Mouse (Mus musculus): ENCODE data around the gene Ganab.

Ganab gene

GRCm38 (mm10) chr19:8880311-8881033 is 17.4 kb upstream of the Ganab start, which contains the start of gene Uqcc3:
Gene Uqcc3, minus strand, starts transcription at chr19:8880923.
- ChIA-PET POLR2A (interaction anchor here (0.5 to 27.2 kb wide), 94 partner anchors 1 to 238 kb away, joined by 3 to 851 read pairs (median 4); partner anchors contain the start of genes Ubxn1 (in 4 of the 4), 1810009A15Rik (in 3 of the 4), B3gat3 (in 3 of the 4) and Eef1g (in 3 of the 4)), CTCF (interaction anchor here in 1 of 4 experiments (0.7 to 1.5 kb wide), 3 partner anchors 8 to 22 kb away, joined by 3 to 4 read pairs (median 4); no protein-coding TSS in a partner anchor)

GRCm38 (mm10) chr19:8881034-8881392 is 16.9 kb upstream of the Ganab start:
- ChIA-PET CTCF (interaction anchor here in 1 of 4 experiments (0.7 to 1.5 kb wide), 3 partner anchors 8 to 22 kb away, joined by 3 to 4 read pairs (median 4); no protein-coding TSS in a partner anchor), POLR2A (interaction anchor here (0.5 to 27.2 kb wide), 94 partner anchors 2 to 1705 kb away, joined by 3 to 851 read pairs (median 4); partner anchors contain the start of genes Ubxn1 (in 4 of the 4), 1810009A15Rik (in 3 of the 4), B3gat3 (in 3 of the 4) and Eef1g (in 3 of the 4))

- POLR2A ChIA-PET = interaction anchor here in 3 of 4 experiments (0.7 to 27.2 kb wide), 23 partner anchors 4 to 168 kb away, joined by 3 to 851 read pairs (median 8); partner anchors contain the start of genes Ubxn1 (in 3 of the 3), 1810009A15Rik (in 2 of the 3), Eef1g (in 2 of the 3) and Ganab (in 2 of the 3)
- CTCF ChIA-PET = no interaction called here
These were observed 14.3 kb upstream of the Ganab start, which contains the start of the genes Lbhd1 and Gm49403 for GRCm38 (mm10) chr19:8883616-8884015. Gene Lbhd1, plus strand, starts transcription at chr19:8883732. Gene Gm49403, plus strand, starts transcription at chr19:8883930.

- POLR2A ChIA-PET = interaction anchor here (0.6 to 27.2 kb wide), 128 partner anchors 3 to 1616 kb away, joined by 3 to 851 read pairs (median 11); partner anchors contain the start of genes Eef1g (in 4 of the 4), Ganab (in 4 of the 4), Tut1 (in 4 of the 4) and Ubxn1 (in 4 of the 4)
- CTCF ChIA-PET = interaction anchor here in 1 of 4 experiments (0.6 kb wide), 1 partner anchor 93 kb away, joined by 3 read pairs; no protein-coding TSS in a partner anchor
These were observed 10.8 kb upstream of the Ganab start for GRCm38 (mm10) chr19:8886916-8887584.

- ChIA-PET CTCF (interaction anchor here in 1 of 4 experiments (1.2 kb wide), 1 partner anchor 195 kb away, joined by 5 read pairs; no protein-coding TSS in a partner anchor), POLR2A (interaction anchor here (0.6 to 27.2 kb wide), 220 partner anchors 2 to 1623 kb away, joined by 3 to 851 read pairs (median 6); partner anchors contain the start of genes Eef1g (in 4 of the 4), Ganab (in 4 of the 4), Gng3 (in 4 of the 4) and Tut1 (in 4 of the 4))
These were observed 10.0 kb upstream of the Ganab start for GRCm38 (mm10) chr19:8887585-8888463.

GRCm38 (mm10) chr19:8888511-8889385 is 9.1 kb upstream of the Ganab start, which contains the start of the genes 1810009A15Rik and Gm49416:
Gene 1810009A15Rik, plus strand, starts transcription at chr19:8888853.
Gene Gm49416, plus strand, starts transcription at chr19:8888926.
- POLR2A ChIA-PET = interaction anchor here (0.5 to 27.2 kb wide), 219 partner anchors 1 to 1624 kb away, joined by 3 to 851 read pairs (median 6); partner anchors contain the start of genes B3gat3 (in 4 of the 4), Eef1g (in 4 of the 4), Ganab (in 4 of the 4) and Gng3 (in 4 of the 4)
- CTCF ChIA-PET = interaction anchor here in 3 of 4 experiments (0.6 to 1.2 kb wide), 6 partner anchors 9 to 194 kb away, joined by 3 to 5 read pairs (median 4); no protein-coding TSS in a partner anchor

GRCm38 (mm10) chr19:8892829-8893766 is 4.8 kb upstream of the Ganab start, which contains the start of gene Ints5:
Gene Ints5, plus strand, starts transcription at chr19:8893005.
- ChIA-PET POLR2A (interaction anchor here (0.5 to 25.4 kb wide), 55 partner anchors 11 to 1823 kb away, joined by 3 to 851 read pairs (median 5); partner anchors contain the start of genes B3gat3 (in 3 of the 4), Slc3a2 (in 3 of the 4), Tut1 (in 3 of the 4) and Ubxn1 (in 3 of the 4)), CTCF (interaction anchor here in 3 of 4 experiments (0.6 to 0.8 kb wide), 6 partner anchors 43 to 1915 kb away, joined by 3 to 5 read pairs (median 4); no protein-coding TSS in a partner anchor)

DNA sequence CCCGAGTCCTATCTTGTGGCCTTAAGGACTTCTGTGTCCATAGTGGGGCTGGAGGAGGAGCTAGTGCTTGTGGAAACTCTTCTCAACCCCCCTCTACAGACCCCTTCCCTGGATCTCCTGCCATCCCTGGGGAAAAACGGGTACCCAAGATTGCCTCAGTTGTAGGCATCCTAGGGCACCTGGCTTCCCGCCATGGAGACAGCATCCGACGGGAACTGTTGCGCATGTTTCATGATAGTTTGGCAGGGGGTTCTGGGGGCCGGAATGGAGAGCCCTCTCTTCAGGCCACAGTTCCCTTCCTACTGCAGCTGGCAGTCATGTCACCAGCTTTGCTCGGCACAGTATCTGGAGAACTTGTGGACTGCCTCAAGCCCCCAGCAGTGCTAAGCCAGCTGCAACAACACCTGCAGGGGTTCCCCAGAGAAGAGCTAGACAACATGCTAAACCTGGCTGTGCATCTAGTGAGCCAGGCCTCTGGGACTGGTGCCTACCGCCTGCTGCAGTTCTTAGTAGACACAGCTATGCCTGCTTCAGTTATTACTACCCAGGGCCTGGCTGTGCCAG is 2.4 kb upstream of the Ganab start:
- POLR2A ChIA-PET = interaction anchor here (0.6 to 25.4 kb wide), 39 partner anchors 8 to 182 kb away, joined by 3 to 851 read pairs (median 4); partner anchors contain the start of genes 1810009A15Rik (in 4 of the 4), Gm49416 (in 4 of the 4), Uqcc3 (in 3 of the 4) and B3gat3 (in 2 of the 4)
- CTCF ChIA-PET = interaction anchor here in 1 of 4 experiments (0.9 kb wide), 1 partner anchor 177 kb away, joined by 3 read pairs; no protein-coding TSS in a partner anchor

GRCm38 (mm10) chr19:8896231-8896630 is 1.6 kb upstream of the Ganab start:
- CTCF ChIA-PET = interaction anchor here in 1 of 4 experiments (0.9 kb wide), 1 partner anchor 178 kb away, joined by 3 read pairs; no protein-coding TSS in a partner anchor
- POLR2A ChIA-PET = interaction anchor here (0.6 to 25.4 kb wide), 42 partner anchors 9 to 183 kb away, joined by 3 to 851 read pairs (median 4); partner anchors contain the start of genes 1810009A15Rik (in 4 of the 4), Gm49416 (in 4 of the 4), Gng3 (in 3 of the 4) and Mta2 (in 3 of the 4)

DNA sequence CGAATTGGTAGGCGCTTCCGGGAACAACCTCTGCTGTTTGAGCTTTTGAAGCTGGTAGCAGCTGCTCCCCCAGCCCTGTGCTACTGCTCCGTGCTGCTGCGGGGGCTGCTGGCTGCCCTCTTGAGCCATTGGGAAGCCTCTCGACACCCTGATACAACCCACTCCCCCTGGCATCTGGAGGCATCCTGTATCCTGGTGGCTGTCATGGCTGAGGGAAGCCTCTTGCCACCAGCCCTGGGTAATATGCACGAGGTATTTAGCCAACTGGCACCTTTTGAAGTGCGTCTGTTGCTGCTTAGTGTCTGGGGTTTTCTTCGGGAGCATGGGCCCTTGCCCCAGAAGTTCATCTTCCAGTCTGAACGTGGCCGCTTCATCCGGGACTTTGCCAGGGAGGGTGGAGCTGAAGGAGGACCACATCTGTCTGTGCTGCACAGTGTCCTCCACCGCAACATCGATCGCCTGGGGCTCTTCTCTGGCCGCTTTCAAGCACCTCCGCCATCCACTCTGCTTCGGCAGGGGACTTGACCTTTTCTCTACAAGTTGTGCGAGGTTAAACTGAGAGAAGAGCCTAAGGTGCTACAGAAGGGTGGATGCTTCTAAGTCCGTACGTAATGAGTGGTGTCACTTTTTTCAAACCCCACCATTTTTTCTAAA is 533 bp upstream of the Ganab start:
- POLR2A ChIA-PET = interaction anchor here (0.5 to 25.4 kb wide), 65 partner anchors 8 to 184 kb away, joined by 3 to 851 read pairs (median 4); partner anchors contain the start of genes 1810009A15Rik (in 4 of the 4), Gm49416 (in 4 of the 4), B3gat3 (in 3 of the 4) and Mta2 (in 3 of the 4)
- CTCF ChIA-PET = interaction anchor here in 1 of 4 experiments (0.6 to 1.0 kb wide), 2 partner anchors 8 to 51 kb away, joined by 3 to 4 read pairs; no protein-coding TSS in a partner anchor

- ChIA-PET CTCF (interaction anchor here in 1 of 4 experiments (1.0 kb wide), 1 partner anchor 52 kb away, joined by 3 read pairs; no protein-coding TSS in a partner anchor), POLR2A (interaction anchor here (0.6 to 25.4 kb wide), 40 partner anchors 11 to 985 kb away, joined by 3 to 851 read pairs (median 4); partner anchors contain the start of genes 1810009A15Rik (in 4 of the 4), Gm49416 (in 4 of the 4), B3gat3 (in 2 of the 4) and Eef1g (in 2 of the 4))
These were observed 705 bp downstream of the Ganab start for GRCm38 (mm10) chr19:8898576-8898975.

- ChIA-PET CTCF (interaction anchor here in 1 of 4 experiments (0.7 kb wide), 1 partner anchor 184 kb away, joined by 3 read pairs; no protein-coding TSS in a partner anchor), POLR2A (interaction anchor here (0.6 to 25.4 kb wide), 29 partner anchors 9 to 984 kb away, joined by 3 to 851 read pairs (median 4); partner anchors contain the start of genes 1810009A15Rik (in 4 of the 4), Gm49416 (in 4 of the 4), B3gat3 (in 2 of the 4) and Eef1g (in 2 of the 4))
These were observed 1.2 kb downstream of the Ganab start for GRCm38 (mm10) chr19:8899079-8899478.

DNA sequence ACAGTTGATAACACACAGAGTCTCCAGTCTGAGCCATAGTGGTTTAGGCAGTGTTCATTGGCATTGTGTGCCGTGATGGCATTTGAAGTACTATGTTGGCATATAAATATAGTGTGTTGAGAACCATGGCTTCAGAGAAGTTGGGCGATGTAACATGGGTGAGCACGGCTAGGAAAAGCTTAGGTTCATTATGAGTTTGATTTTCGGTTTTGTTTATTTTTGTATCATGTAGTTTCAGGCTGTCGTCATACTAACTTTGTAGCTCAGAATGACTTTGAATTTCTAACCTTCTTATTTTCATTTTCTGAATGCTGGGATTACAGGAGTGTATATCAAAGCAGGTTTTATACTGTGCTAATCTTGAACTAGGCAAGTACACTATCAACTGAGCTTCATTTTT is 5.5 kb downstream of the Ganab start:
- CTCF ChIA-PET = no interaction called here
- POLR2A ChIA-PET = interaction anchor here in 3 of 4 experiments (0.6 to 3.5 kb wide), 18 partner anchors 10 to 89 kb away, joined by 3 to 22 read pairs (median 4); partner anchors contain the start of genes Eef1g (in 3 of the 3), 1810009A15Rik (in 2 of the 3), Gm49416 (in 2 of the 3) and Eml3 (in 1 of the 3)
